Mouse (Mus musculus) lung, adult 2 months (tissue): ENCODE measurements around the gene Noxo1. TPM values are rescaled to one million over a fixed set of nuclear protein-coding genes. Genes with fewer than 3 reads are reported as not detected.

Source experiments
- DNase-seq: peaks from one replicate; pipeline ENCODE4 v3.0.0; 2022
- H3K4me1 ChIP-seq: fragments of 200-500 bp; 2 replicates; pipeline ENCODE4 v1.6.1; 2011; ENCODE audit warnings: low read length; ENCODE audit not compliant: control insufficient read depth, insufficient read depth
- H3K4me3 ChIP-seq: fragments of 200-500 bp; replicated peaks from 2 replicates; pipeline ENCODE3; 2011; ENCODE audit warnings: low read depth, mild to moderate bottlenecking, control low read depth, low read length; ENCODE audit errors: extremely low read depth
- CTCF ChIP-seq: fragments of 200-500 bp; IDR thresholded peaks from 2 replicates; pipeline ENCODE4 v1.5.1; 2011; ENCODE audit warnings: mild to moderate bottlenecking, low read length, control low read depth; ENCODE audit not compliant: insufficient read depth
- POLR2A ChIP-seq: fragments of 200-500 bp; IDR thresholded peaks from 2 replicates; pipeline ENCODE4 v1.6.1; 2011; ENCODE audit warnings: low read depth, mild to moderate bottlenecking, control low read depth, low read length, borderline replicate concordance; ENCODE audit errors: extremely low read depth
- WGBS: fragments of 180-500 bp; shearing (Covaris S2); methylation state at CpG from one replicate; pipeline ENCODE4 v1.1.7; 2018; 5-methylcytosine and 5-hydroxymethylcytosine counted together
- polyA plus RNA-seq: library from polyadenylated mRNA; depleted of rRNA; stranded (reverse); fragments of >200 nt; gene quantifications from 2 replicates; pipeline ENCODE4 v1.2.3, GENCODE M21; 2012

Gene Noxo1
- polyA plus RNA-seq, 1 experiment, result 14.2 TPM

DNA sequence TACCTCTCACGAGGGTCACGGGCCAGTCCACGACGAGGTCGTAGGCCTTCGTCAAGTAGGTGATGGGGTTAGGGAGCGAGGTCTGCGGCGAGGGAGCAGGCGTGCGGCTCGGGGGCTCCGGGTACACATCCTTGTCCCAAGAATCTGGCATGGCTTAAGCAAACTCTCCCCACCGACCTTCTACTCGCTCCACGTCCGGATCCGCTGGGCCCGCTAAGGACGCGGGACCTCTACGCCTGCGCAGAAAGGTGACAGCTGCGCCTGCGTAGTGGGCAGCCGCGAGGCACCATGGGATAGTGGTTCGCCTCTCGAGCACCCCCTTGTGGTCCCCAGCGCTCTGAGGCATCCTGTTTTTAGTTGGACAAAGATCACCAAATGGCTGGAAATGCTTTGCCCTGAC lies 28.1 kb downstream of the Noxo1 start, which contains the start of gene Ndufb10:
Ndufb10 (minus strand) TSS at position 295 of the 400 bp plus-strand sequence.
- Histone ChIP-seq H3K4me1 (peaks cover 10% of the 10 kb centered on the region; the same call in 1 of the 2 replicates), H3K4me3 (peak within 1 kb of the TSS; percentile 99)
- under 1% methylated on average over 30 of the region's 30 CpGs for WGBS
- TF ChIP-seq CTCF (peak; percentile 88), POLR2A (peak; percentile 94; the same call in 1 of the 2 replicates)
- DNase-seq, result peak; percentile 95

DNA sequence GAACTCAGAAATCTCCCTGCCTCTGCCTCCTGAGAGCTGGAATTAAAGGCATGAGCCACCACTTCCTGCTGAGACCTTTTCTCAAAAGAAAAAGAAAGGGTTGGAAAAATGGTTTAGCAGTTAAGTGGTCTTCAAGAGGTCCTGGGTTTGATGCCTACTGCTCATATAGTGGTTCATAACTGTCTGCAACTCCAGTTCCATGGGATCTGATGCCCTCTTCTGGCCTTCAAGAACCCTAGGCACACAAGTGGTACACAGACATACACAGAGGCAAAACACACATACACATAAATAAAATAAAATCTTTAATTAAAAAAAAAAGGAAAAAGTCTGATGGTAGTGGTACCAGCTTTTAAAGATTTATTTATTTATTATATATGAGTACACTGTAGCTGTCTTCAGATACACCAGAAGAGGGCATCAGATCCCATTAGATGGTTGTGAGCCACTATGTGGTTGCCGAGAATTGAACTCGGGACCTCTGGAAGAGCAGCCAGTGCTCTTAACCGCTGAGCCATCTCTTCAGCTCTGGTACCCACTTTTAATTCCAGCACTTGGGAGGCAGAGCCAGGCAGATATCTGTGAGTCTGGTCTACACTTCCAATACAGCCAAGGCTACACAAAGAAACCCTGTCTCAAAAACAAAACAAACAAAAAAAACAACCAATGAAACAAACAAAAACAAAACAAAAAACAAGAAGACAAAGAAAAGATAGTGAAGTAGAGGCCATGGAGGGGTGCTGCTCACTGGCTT lies 29.8 kb downstream of the Noxo1 start:
- Histone ChIP-seq H3K4me1 (peaks cover 6% of the 10 kb centered on the region; the same call in 1 of the 2 replicates), H3K4me3 (no peak overlapping the region)
- no peak for DNase-seq
- no peak for TF ChIP-seq CTCF
- no peak for TF ChIP-seq POLR2A
- WGBS, result 61% methylated on average over 3 of the region's 3 CpGs

DNA sequence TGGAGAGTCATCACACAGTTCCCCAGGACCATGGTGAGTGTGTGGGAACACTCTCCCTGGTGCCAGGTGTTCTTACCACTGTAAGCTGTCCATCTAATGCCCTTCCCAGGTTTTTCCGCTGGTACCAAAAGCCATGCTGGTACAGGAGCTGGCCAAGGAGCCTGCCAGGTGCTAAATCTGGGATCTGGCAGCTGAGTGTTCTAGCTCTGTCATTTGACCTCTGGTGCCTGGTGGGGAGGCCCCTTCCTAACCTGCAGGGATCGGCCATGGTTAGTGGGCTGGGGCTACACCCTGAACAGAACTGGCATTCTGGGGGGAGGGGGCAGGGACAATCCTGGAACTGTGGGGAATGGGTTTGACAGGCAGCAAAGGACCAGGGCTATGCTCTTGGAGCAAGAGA lies 31.6 kb downstream of the Noxo1 start, which contains the start of gene Rpl3l:
Rpl3l (plus strand) TSS at position 203 of the 400 bp plus-strand sequence.
- DNase-seq, result no peak
- no peak within 1 kb of the TSS for H3K4me3 ChIP-seq
- WGBS, result 67% methylated on average over 2 of the region's 2 CpGs
- H3K4me1 ChIP-seq, result peaks cover 4% of the 10 kb centered on the region; the same call in 1 of the 2 replicates
- TF ChIP-seq CTCF, result no peak
- no peak for TF ChIP-seq POLR2A

DNA sequence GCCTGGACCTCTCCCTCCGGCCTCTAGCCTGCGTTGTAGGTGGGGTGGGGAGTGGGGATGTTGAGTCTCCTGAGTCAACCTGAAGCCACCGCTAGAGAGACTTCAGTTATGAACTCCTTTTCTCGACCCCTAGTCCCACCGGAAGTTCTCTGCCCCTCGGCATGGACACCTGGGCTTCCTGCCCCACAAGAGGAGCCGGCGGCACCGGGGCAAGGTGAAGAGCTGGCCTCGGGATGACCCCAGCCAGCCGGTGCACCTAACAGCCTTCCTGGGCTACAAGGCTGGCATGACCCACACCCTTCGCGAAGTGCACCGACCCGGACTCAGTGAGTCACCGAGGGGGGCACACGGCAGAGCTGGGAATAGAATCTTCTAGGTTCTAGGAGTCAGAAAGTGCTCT lies 32.1 kb downstream of the Noxo1 start:
- H3K4me1 ChIP-seq, result peaks cover 4% of the 10 kb centered on the region; the same call in 1 of the 2 replicates
- DNase-seq, result no peak
- TF ChIP-seq POLR2A, result no peak
- TF ChIP-seq CTCF, result no peak
- 66% methylated on average over 17 of the region's 17 CpGs for WGBS
- H3K4me3 ChIP-seq, result no peak overlapping the region

DNA sequence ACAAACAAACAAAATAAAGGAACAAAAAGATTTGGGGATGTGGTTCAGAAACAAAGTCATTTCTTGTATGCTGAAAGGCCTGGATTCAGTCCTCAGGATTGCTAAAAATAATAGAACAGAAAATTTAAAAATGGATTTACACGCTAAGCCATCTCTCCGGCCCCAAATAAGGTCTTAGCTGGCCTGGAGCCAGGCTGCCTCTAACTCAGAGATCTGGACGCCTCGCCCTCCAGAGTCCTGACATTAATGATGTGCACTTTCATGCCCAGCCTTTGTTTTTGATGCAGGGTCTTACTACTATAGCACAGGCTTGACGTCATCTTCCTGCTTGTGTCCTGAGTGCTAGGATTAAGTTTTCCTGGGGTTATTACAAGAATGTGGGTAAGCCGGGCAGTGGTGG lies 33.0 kb downstream of the Noxo1 start:
- WGBS, result 50% methylated on average over 6 of the region's 6 CpGs
- TF ChIP-seq POLR2A, result no peak
- no peak for TF ChIP-seq CTCF

DNA sequence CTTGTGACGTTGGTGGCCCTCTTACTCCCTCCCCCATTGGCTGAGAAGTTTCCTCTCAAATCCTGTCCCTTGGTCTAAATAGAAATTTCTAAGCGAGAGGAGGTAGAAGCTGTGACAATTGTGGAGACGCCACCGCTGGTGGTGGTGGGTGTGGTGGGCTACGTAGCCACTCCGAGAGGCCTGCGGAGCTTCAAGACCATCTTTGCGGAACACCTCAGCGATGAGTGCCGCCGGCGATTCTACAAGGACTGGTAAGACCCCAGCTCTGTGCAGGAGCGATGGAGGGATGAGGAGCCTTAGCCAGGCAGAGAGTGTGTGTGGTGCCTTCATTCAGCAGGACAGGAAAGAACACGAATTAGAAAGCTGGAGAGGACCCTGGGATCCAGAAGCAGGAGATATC lies 34.8 kb downstream of the Noxo1 start:
- 78% methylated on average over 14 of the region's 14 CpGs for WGBS
- Histone ChIP-seq H3K4me1 (no peaks in the 10 kb centered on the region), H3K4me3 (no peak overlapping the region)
- TF ChIP-seq CTCF (no peak), POLR2A (no peak)
- no peak for DNase-seq

More for the DNA sequence above, 33.0 kb downstream of the Noxo1 start:
- H3K4me3 ChIP-seq, result no peak overlapping the region
- no peak for DNase-seq
- H3K4me1 ChIP-seq, result no peaks in the 10 kb centered on the region

DNA sequence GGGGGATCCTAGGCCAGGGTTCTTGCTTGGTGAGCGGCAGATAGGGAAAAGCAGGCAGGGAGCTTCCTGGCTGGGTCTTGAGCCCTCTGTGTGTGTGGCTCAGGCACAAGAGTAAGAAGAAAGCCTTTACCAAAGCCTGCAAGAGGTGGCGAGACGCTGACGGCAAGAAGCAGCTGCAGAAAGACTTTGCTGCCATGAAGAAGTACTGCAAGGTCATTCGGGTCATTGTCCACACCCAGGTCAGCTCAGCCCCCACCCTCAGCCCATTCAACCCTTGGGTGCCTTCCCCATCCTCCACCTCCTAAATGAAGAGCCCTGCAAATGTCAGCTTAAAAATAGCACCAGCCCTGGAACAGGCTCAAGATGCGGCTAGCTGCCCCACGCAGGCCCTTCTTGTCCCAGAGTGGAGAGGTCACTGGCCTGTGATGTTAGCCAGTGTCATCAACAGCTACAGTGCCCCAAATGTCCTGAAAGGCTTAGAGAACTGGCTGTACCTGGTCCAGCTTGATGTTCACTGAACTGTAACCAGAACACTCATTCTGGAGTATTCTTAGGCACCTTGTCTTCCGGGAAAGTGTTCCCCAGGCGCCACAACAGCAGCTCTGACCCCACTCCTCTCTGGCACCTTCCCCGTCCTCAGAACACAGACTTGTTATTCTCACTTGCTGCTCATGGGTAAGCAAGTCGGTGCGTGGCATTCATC lies 36.4 kb downstream of the Noxo1 start:
- DNase-seq, result no peak
- Histone ChIP-seq H3K4me1 (peaks cover 3% of the 10 kb centered on the region; the same call in 1 of the 2 replicates), H3K4me3 (no peak overlapping the region)
- no peak for TF ChIP-seq POLR2A
- TF ChIP-seq CTCF, result no peak
- 79% methylated on average over 12 of the region's 12 CpGs for WGBS

DNA sequence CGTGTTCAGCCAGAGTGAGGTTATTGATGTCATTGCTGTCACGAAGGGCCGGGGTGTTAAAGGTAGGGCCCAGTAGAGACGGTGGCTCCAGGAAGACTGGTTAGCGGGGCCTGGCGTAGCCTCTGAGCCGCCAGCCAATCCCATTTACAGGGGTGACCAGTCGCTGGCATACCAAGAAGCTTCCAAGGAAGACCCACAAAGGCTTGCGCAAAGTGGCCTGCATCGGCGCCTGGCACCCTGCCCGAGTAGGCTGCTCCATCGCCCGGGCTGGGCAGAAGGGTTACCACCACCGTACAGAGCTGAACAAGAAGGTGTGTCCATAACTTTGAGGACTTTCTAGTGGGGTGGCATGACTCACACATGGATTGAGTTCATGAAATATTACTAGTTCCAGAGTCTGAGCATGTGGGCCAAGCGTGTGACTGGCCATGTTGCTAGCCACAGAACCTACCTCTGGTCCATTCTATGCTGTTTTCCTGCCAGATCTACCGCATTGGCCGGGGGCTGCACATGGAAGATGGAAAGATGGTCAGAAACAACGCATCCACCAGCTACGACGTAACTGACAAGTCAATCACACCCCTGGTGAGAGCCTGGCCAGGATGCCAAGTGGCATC lies 37.5 kb downstream of the Noxo1 start:
- DNase-seq, result no peak
- 83% methylated on average over 21 of the region's 21 CpGs for WGBS
- no peak overlapping the region for H3K4me3 ChIP-seq
- TF ChIP-seq CTCF (no peak), POLR2A (no peak)
- H3K4me1 ChIP-seq, result peaks cover 5% of the 10 kb centered on the region; the same call in 1 of the 2 replicates

DNA sequence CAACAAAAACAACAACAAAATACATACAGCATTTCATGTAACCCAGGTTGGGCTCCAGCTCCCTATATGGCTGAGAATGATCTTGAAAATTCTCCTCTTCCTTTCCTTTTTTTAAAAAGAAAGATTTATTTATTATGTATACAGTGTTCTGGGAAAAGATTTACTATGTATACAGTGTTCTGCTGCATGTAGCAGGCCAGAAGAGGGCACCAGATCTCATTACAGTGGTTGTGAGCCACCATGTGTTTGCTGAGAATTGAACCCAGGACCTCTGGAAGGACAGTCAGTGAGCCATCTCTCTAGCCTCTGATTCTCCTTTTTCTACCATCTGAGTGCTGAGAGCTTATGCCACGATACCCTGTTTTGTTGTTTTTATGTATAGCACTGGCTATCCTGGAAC lies 38.5 kb downstream of the Noxo1 start:
- Histone ChIP-seq H3K4me1 (peaks cover 5% of the 10 kb centered on the region; the same call in 1 of the 2 replicates), H3K4me3 (no peak overlapping the region)
- no peak for TF ChIP-seq CTCF
- TF ChIP-seq POLR2A, result no peak
- 92% methylated on average over 1 of the region's 1 CpGs for WGBS
- no peak for DNase-seq
